ENCODE assay signal across 31 mouse cellular contexts in the genomic region with DNA sequence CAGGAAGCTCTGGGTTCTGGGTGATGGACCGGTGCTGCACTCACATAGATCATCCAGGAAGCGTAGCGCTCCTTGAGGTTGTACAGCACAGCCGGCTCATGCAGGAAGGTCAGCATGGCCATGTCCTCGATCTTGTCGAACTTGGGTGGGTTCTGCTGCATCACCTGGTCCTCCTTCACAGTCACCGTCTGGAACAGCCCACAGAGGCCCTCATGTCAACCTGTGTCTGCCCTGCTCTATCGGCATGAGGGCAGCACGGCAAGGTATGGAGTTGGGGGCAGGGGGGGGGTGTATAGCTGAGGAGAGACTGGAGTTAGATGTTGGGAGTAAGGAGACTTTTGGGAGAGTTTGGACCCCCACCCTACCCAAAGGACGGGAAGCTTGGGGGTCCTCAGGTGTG. TPM values are rescaled to one million over a fixed set of nuclear protein-coding genes. Genes with fewer than 3 reads are reported as not detected.
"Had no signal": no experiment of that assay in that cellular context is flagged by ENCODE, and none has a peak within 500 bp of the region (broad histone marks: within the 10 kb centered on the region; RNA-seq: fewer than 3 reads in every experiment).

No protein-coding gene starts in this region.

- H3K36me3 ChIP-seq: liver, embryonic 13.5 days; neural tube, embryonic 12.5 days; neural tube, embryonic 15.5 days had no signal

- H3K9ac ChIP-seq: liver, embryonic 13.5 days; neural tube, embryonic 12.5 days; neural tube, embryonic 15.5 days had no signal

- H3K4me1 ChIP-seq: liver, embryonic 13.5 days had no signal

- H3K27me3 ChIP-seq: neural tube, embryonic 12.5 days; neural tube, embryonic 15.5 days had no signal

- DNase-seq: kidney, postnatal 10 days; kidney, postnatal 36 days; layer of hippocampus, postnatal 36 days; liver, embryonic 13.5 days; lung, adult 2 months; lung, postnatal 14 days; lung, postnatal 4 days; midbrain, embryonic 14.5 days; right cerebral cortex, adult 18-20 months; right cerebral cortex, postnatal 14 days; right cerebral cortex, postnatal 4 days; thymus, adult 2 months; thymus, postnatal 14 days had no signal

- H3K4me3 ChIP-seq: left cerebral cortex, adult 2 months; liver, embryonic 13.5 days; neural tube, embryonic 12.5 days; neural tube, embryonic 15.5 days had no signal

- H3K27ac ChIP-seq: left cerebral cortex, adult 2 months; liver, embryonic 13.5 days; neural tube, embryonic 12.5 days; neural tube, embryonic 15.5 days; stomach, postnatal 0 days had no signal

- H3K9me3 ChIP-seq: liver, embryonic 13.5 days; neural tube, embryonic 12.5 days; neural tube, embryonic 15.5 days had no signal

- H3K4me2 ChIP-seq: liver, embryonic 13.5 days; midbrain, embryonic 11.5 days; neural tube, embryonic 12.5 days; neural tube, embryonic 15.5 days had no signal

RNA-seq across cellular contexts. Expression of a gene that starts 2.2 kb away (rescaled TPM):
- total RNA-seq: megakaryocyte progenitor cell, adult 5-6 weeks; megakaryocyte-erythroid progenitor cell, adult 5-6 weeks had no signal
- polyA plus RNA-seq: liver, adult 2 months had no signal

RNA-seq across cellular contexts. Expression of a gene that starts 15.5 kb away (rescaled TPM):
- total RNA-seq: layer of hippocampus, adult 8-10 months; layer of hippocampus, postnatal 10 days; layer of hippocampus, postnatal 36 days; left cerebral cortex, adult 2 months; left cerebral cortex, postnatal 10 days; left cerebral cortex, postnatal 36 days; liver, adult 2 months; megakaryocyte progenitor cell, adult 5-6 weeks; megakaryocyte-erythroid progenitor cell, adult 5-6 weeks; midbrain, postnatal 0 days had no signal
- polyA plus RNA-seq: limb, embryonic 11.5 days; limb, embryonic 14.5 days; liver, adult 2 months; liver, embryonic 13.5 days; liver, embryonic 16.5 days; lung, adult 2 months; lung, embryonic 16.5 days; midbrain, embryonic 11.5 days; midbrain, embryonic 14.5 days; midbrain, postnatal 0 days; neural tube, embryonic 12.5 days; neural tube, embryonic 15.5 days; stomach, embryonic 14.5 days; stomach, postnatal 0 days; thymus, adult 2 months had no signal

RNA-seq across cellular contexts. Expression of a gene that starts 25.5 kb away (rescaled TPM):
- total RNA-seq: liver, adult 2 months; megakaryocyte progenitor cell, adult 5-6 weeks; megakaryocyte-erythroid progenitor cell, adult 5-6 weeks had no signal

RNA-seq across cellular contexts. Expression of a gene that starts 56.1 kb away (rescaled TPM):
- total RNA-seq: liver, adult 2 months; megakaryocyte progenitor cell, adult 5-6 weeks; megakaryocyte-erythroid progenitor cell, adult 5-6 weeks had no signal
- polyA plus RNA-seq: liver, adult 2 months had no signal
